Mouse (Mus musculus): ENCODE measurements around the gene Olfr103. TPM values are rescaled to one million over a fixed set of nuclear protein-coding genes. Genes with fewer than 3 reads are reported as not detected.

Olfr103 gene
- not detected in 2 replicates for polyA plus RNA-seq (2021; fragmentation: Nextera tagmentation)
- long read RNA-seq, experiment 1: 0 reads
- long read RNA-seq, experiment 2: 0 reads

DNA sequence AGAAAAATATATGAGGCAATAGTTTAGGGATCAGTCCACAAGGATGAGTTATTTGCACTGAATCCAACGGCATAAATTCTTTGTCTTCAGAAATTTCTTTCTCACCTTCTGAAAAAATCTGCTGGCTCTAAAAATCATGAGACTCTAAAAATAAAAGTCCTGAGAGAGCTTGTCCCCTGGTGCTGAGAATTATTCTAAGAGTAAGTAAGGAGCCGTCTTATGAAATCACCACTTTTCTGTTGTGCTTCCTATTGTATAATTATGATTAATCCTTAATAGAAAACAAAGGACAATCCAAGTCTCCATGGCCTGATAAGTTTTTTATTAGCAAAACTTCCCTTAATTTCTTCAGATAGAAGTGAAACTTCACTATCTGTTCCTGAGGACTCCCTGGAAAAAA, at the start of gene Olfr103:
Olfr103 (minus strand) TSS at position 101 of the 400 bp plus-strand sequence.

DNA sequence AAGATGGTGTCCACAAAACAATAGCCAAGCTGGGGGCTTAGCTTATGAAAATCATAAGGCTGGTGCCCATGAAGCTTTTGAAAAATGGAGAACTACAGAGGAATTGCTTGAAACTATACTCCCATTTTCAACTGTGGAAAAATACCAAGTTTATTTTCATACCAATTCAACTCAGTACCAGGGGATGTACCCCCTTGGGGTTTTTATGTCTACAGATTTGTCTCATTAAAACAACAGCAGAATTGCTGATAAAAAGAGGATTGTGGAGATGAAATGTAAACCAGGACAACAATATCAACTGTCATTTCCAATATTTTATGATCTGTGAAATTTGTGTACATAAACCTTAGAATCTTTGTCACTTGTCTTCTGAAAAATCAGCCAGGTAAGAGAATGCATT, 39.2 kb upstream of the Olfr103 start, which contains the start of gene Olfr105-ps:
Olfr105-ps (plus strand) TSS at position 301 of the 400 bp plus-strand sequence.

GRCm38 (mm10) chr17:37359282-37359681, 19.8 kb upstream of the Olfr103 start, which contains the start of gene Olfr104-ps:
Gene Olfr104-ps (plus strand): TSS chr17:37359582.

DNA sequence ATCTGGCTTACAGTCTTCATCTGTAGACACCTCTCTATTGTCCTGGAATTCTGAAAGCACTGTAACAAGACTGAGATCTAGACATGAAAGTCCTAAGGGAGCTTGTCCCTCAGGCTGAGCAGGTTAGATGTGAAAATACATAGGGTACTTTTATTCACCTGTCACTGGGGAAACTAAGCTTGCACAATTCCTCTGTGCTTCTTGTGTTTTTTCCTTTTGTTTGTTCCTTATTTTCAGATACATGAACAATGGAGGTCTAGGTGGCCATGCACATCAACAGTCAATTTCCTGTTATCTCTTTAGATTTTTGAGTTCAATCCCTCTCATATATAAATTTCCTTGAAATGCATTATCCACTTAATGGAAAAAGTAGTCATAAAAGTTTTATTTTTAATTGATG, 22.5 kb downstream of the Olfr103 start, which contains the start of gene Olfr102:
Olfr102 (minus strand) TSS at position 101 of the 400 bp plus-strand sequence.

DNA sequence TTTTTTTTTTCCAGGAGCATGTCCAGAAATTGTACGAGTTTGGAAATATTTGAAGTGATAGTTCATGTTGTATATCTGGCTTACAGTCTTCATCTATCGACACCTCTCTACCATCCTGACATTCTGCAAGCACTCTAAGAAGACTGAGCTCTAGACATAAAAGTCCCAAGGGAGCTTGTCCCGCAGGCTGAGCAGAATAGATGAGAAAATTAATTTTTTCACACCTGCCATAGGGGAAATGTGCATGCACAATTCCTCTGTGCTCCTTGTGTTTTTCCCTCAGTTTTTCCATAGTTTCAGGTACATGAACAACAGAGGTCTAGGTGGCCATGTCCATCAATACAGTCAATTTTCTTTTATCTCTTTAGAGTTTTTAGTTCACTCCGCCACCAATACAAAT, 35.3 kb downstream of the Olfr103 start, which contains the start of gene Olfr101:
Olfr101 (minus strand) TSS at position 101 of the 400 bp plus-strand sequence.

Other genes starting within 250 kb of the Olfr103 start
- gene Olfr91, start 241.4 kb downstream of the Olfr103 start, polyA plus RNA-seq (2021; fragmentation: Nextera tagmentation): not detected in 2 replicates
- gene Olfr92, start 219.6 kb downstream of the Olfr103 start, polyA plus RNA-seq (2021; fragmentation: Nextera tagmentation): not detected in 2 replicates
- not detected in 2 replicates for gene Olfr93, start 178.2 kb downstream of the Olfr103 start, polyA plus RNA-seq (2021; fragmentation: Nextera tagmentation)
- gene Ubd, start 145.8 kb downstream of the Olfr103 start, polyA plus RNA-seq (2021; fragmentation: Nextera tagmentation): not detected in 2 replicates
- not detected in 2 replicates for gene Olfr94, start 138.7 kb downstream of the Olfr103 start, polyA plus RNA-seq (2021; fragmentation: Nextera tagmentation)
- gene Olfr95, start 126.6 kb downstream of the Olfr103 start, polyA plus RNA-seq (2021; fragmentation: Nextera tagmentation): not detected in 2 replicates
- not detected in 2 replicates for gene Olfr96, start 119.6 kb downstream of the Olfr103 start, polyA plus RNA-seq (2021; fragmentation: Nextera tagmentation)
- gene Olfr97, start 102.4 kb downstream of the Olfr103 start, polyA plus RNA-seq (2021; fragmentation: Nextera tagmentation): not detected in 2 replicates
- not detected in 2 replicates for gene Olfr98, start 75.9 kb downstream of the Olfr103 start, polyA plus RNA-seq (2021; fragmentation: Nextera tagmentation)
- gene H2-M3, start 69.5 kb downstream of the Olfr103 start, polyA plus RNA-seq (2021; fragmentation: Nextera tagmentation): 4.9 and 5.0 TPM in 2 replicates
- gene Olfr99, start 56.2 kb downstream of the Olfr103 start, polyA plus RNA-seq (2021; fragmentation: Nextera tagmentation): not detected in 2 replicates
- not detected in 2 replicates for gene Olfr101, start 35.4 kb downstream of the Olfr103 start, polyA plus RNA-seq (2021; fragmentation: Nextera tagmentation)
- not detected in 2 replicates for gene Olfr102, start 22.6 kb downstream of the Olfr103 start, polyA plus RNA-seq (2021; fragmentation: Nextera tagmentation)
- not detected in 2 replicates for gene Olfr104-ps, start 19.9 kb upstream of the Olfr103 start, polyA plus RNA-seq (2021; fragmentation: Nextera tagmentation)
- gene Olfr105-ps, start 39.3 kb upstream of the Olfr103 start, polyA plus RNA-seq (2021; fragmentation: Nextera tagmentation): not detected in 2 replicates
- gene Olfr106-ps, start 50.7 kb upstream of the Olfr103 start, polyA plus RNA-seq (2021; fragmentation: Nextera tagmentation): not detected in 2 replicates
- gene Olfr107, start 59.5 kb upstream of the Olfr103 start, polyA plus RNA-seq (2021; fragmentation: Nextera tagmentation): not detected in 2 replicates
- not detected in 2 replicates for gene Olfr108, start 105.8 kb upstream of the Olfr103 start, polyA plus RNA-seq (2021; fragmentation: Nextera tagmentation)
- not detected in 2 replicates for gene Olfr109, start 119.2 kb upstream of the Olfr103 start, polyA plus RNA-seq (2021; fragmentation: Nextera tagmentation)
- not detected in 2 replicates for gene H2-M2, start 143.9 kb upstream of the Olfr103 start, polyA plus RNA-seq (2021; fragmentation: Nextera tagmentation)
- not detected in 2 replicates for gene Olfr110, start 152.8 kb upstream of the Olfr103 start, polyA plus RNA-seq (2021; fragmentation: Nextera tagmentation)
- gene Olfr111, start 168.3 kb upstream of the Olfr103 start, polyA plus RNA-seq (2021; fragmentation: Nextera tagmentation): 0.11 TPM in 1 of 2 replicates, not detected in the other
- not detected in 2 replicates for gene Olfr112, start 229.8 kb upstream of the Olfr103 start, polyA plus RNA-seq (2021; fragmentation: Nextera tagmentation)
- not detected in 2 replicates for gene Olfr113, start 238.0 kb upstream of the Olfr103 start, polyA plus RNA-seq (2021; fragmentation: Nextera tagmentation)